Mouse (Mus musculus) naive thymus-derived CD4-positive, alpha-beta T cell, adult 2 months (primary cell): Measurements from ENCODE around the gene Chn2.
A peak's percentile ranks its signal among the peaks of the same experiment; 100 is the strongest.

Experiments used
- DNase-seq: peaks from one replicate; pipeline ENCODE4 v3.0.0-alpha.2; 2011; ENCODE audit warnings: low read depth

Chn2 gene

GRCm38 (mm10) chr6:54039357-54039804, at the start of gene Chn2:
TSS of gene Chn2 (plus strand) at chr6:54039554.
- peak; percentile 61 for DNase-seq

- no peak for DNase-seq
Observed at GRCm38 (mm10) chr6:53992386-53992785, 47.0 kb upstream of the Chn2 start.

- DNase-seq: no peak
Observed at GRCm38 (mm10) chr6:53995519-53995918, 43.8 kb upstream of the Chn2 start.

GRCm38 (mm10) chr6:53996226-53996955, 43.0 kb upstream of the Chn2 start:
- no peak for DNase-seq

- no peak for DNase-seq
Observed at GRCm38 (mm10) chr6:54005302-54005701, 34.1 kb upstream of the Chn2 start.

GRCm38 (mm10) chr6:54008448-54009120, 30.8 kb upstream of the Chn2 start:
- no peak for DNase-seq

GRCm38 (mm10) chr6:54009293-54009692, 30.1 kb upstream of the Chn2 start:
- no peak for DNase-seq

GRCm38 (mm10) chr6:54010362-54010761, 29.0 kb upstream of the Chn2 start:
- DNase-seq: no peak

- no peak for DNase-seq
Observed at GRCm38 (mm10) chr6:54012163-54012562, 27.2 kb upstream of the Chn2 start.

GRCm38 (mm10) chr6:54018038-54018437, 21.3 kb upstream of the Chn2 start:
- no peak for DNase-seq

- DNase-seq: no peak
Observed at GRCm38 (mm10) chr6:54018861-54019260, 20.5 kb upstream of the Chn2 start.

- peak; percentile 48 for DNase-seq
Observed at GRCm38 (mm10) chr6:54021123-54021789, 18.1 kb upstream of the Chn2 start.

- DNase-seq: no peak
Observed at GRCm38 (mm10) chr6:54023846-54024245, 15.5 kb upstream of the Chn2 start.

GRCm38 (mm10) chr6:54028706-54029105, 10.6 kb upstream of the Chn2 start:
- DNase-seq: no peak

- DNase-seq: no peak
Observed at GRCm38 (mm10) chr6:54030351-54030750, 9.0 kb upstream of the Chn2 start.

GRCm38 (mm10) chr6:54030776-54031175, 8.6 kb upstream of the Chn2 start:
- DNase-seq: no peak

- DNase-seq: peak; percentile 79
Observed at GRCm38 (mm10) chr6:54034471-54034870, 4.9 kb upstream of the Chn2 start.

- no peak for DNase-seq
Observed at GRCm38 (mm10) chr6:54035548-54035947, 3.8 kb upstream of the Chn2 start.

GRCm38 (mm10) chr6:54038866-54039265, 488 bp upstream of the Chn2 start:
- DNase-seq: no peak

GRCm38 (mm10) chr6:54039805-54040447, 572 bp downstream of the Chn2 start:
- peak; percentile 65 for DNase-seq

- no peak for DNase-seq
Observed at GRCm38 (mm10) chr6:54040448-54040844, 1.1 kb downstream of the Chn2 start.

GRCm38 (mm10) chr6:54041386-54042043, 2.2 kb downstream of the Chn2 start:
- DNase-seq: no peak
